Mouse (Mus musculus): Measurements from ENCODE around the gene Gm44511.
"Not testable (repeated sequence)": the region's sequence is repeated elsewhere in the genome, so short reads cannot be mapped to it uniquely, and the experiment has no call there.

DNA sequence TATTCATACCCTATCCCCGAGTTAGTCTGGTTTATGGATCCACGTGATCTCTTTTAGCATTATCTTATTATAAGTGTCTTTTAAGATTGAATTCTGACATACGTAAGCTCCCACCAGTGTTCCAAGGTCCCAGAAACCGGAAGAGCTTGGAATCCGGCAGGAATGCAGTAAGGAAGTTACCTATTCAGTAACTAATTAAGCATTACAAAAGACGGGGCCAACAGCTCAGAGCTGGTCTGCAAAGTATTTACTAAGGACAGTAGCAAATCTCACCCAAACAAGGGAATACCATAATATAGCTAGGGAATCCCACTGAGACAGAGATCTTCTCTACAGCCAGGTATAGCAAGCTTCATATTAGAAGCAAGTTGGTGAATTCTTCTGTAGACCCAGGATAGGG, 79.1 kb downstream of the Gm44511 start:
- TF ChIP-seq EP300 (IDR thresholded peaks at IDR 0.05; ENCODE audit: insufficient read depth, low read depth, low read length); POLR2A (IDR thresholded peaks at IDR 0.05; ENCODE audit: insufficient read depth, low read length): not testable (repeated sequence)

Measured in ES-Bruce4 (cell line).